Mouse (Mus musculus): ENCODE measurements around the gene Snx21. TPM values are rescaled to one million over a fixed set of nuclear protein-coding genes. Genes with fewer than 3 reads are reported as not detected.

The Snx21 gene
- total RNA-seq, 1 experiment, result 7.0 TPM

GRCm38 (mm10) chr2:164745843-164746479 is 39.7 kb upstream of the Snx21 start, which contains the start of the genes Wfdc3 and Dnttip1:
Wfdc3 (minus strand) TSS chr2:164745931.
Dnttip1 (plus strand) TSS chr2:164745983.
- Histone ChIP-seq H3K36me3 (ENCODE audit: control insufficient read depth, insufficient read depth, low read length, poor library complexity, severe bottlenecking) (peaks cover 11% of the 10 kb centered on the region), H3K9ac (ENCODE audit: insufficient read depth, low read depth, low read length, poor library complexity, severe bottlenecking) (peak within 1 kb of the TSS; percentile 93), H3K9me3 (ENCODE audit: control insufficient read depth, insufficient read depth, low read depth, low read length) (no peaks in the 10 kb centered on the region), H3K4me1 (ENCODE audit: control insufficient read depth in 2 of 2, insufficient read depth in 2 of 2, low read length in 2 of 2, poor library complexity in 1 of 2) (peaks cover 0 to 4% of the 10 kb centered on the region in 2 experiments; a peak in 2 of 4 replicates), H3K27ac (ENCODE audit: insufficient read depth, low read depth, low read length, poor library complexity, severe bottlenecking) (no peak within 1 kb of the TSS), H3K4me3 (ENCODE audit: insufficient read depth in 1 of 2, low read depth in 1 of 2, low read length in 2 of 2, poor library complexity in 1 of 2, severe bottlenecking in 1 of 2) (peak within 1 kb of the TSS; percentile 80 to 90)
- DNase-seq (ENCODE audit: low read depth, low spot score), result peak; percentile 84
- in situ Hi-C loops (cut with MboI; ENCODE audit: low sequenced_read_pairs in 2 of 2, unreplicated experiment in 2 of 2), result no loop called here
- no peak for TF ChIP-seq ZNF384 (IDR thresholded peaks at IDR 0.05; ENCODE audit: low read depth, low read length)
- TF ChIP-seq HCFC1 (IDR thresholded peaks at IDR 0.05; ENCODE audit: borderline replicate concordance, insufficient read depth, low read length), result peak; percentile 67; the same call in 1 of the 2 replicates

DNA sequence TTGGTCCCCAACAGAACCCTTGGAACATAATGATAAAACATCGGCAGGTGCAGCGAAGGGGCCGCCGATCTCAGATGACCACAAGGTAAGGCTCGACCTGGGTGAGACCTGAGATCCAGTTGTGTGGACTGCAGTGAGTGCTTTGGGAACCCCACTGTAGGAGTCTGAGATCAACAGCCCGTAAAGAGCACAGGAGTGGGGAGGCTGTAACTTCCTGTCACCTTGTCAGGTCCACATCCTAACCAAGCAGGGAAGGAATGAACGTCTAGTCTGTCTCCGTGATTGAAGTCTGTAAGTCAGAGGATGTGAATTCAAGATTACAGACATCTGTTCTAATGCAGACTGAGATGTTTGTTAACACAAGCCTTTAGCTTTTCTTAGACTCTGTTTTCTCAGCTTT is 38.9 kb upstream of the Snx21 start:
- in situ Hi-C loops (cut with MboI; ENCODE audit: low sequenced_read_pairs in 2 of 2, unreplicated experiment in 2 of 2), result no loop called here
- TF ChIP-seq CHD2 (IDR thresholded peaks at IDR 0.05; ENCODE audit: low read depth, low read length) (no peak), MAFK (IDR thresholded peaks at IDR 0.05; ENCODE audit: insufficient read depth, low read depth, low read length) (no peak), HCFC1 (IDR thresholded peaks at IDR 0.05; ENCODE audit: borderline replicate concordance, insufficient read depth, low read length) (no peak), ZNF384 (IDR thresholded peaks at IDR 0.05; ENCODE audit: low read depth, low read length) (no peak), ZC3H11A (IDR thresholded peaks at IDR 0.05; ENCODE audit: borderline replicate concordance, low read depth, low read length) (no peak)
- Histone ChIP-seq H3K9ac (ENCODE audit: insufficient read depth, low read depth, low read length, poor library complexity, severe bottlenecking) (peak overlapping the region; percentile 93), H3K4me3 (ENCODE audit: insufficient read depth in 1 of 2, low read depth in 1 of 2, low read length in 2 of 2, poor library complexity in 1 of 2, severe bottlenecking in 1 of 2) (peak overlapping the region; percentile 80 to 90), H3K27ac (ENCODE audit: insufficient read depth, low read depth, low read length, poor library complexity, severe bottlenecking) (no peak overlapping the region), H3K4me1 (ENCODE audit: control insufficient read depth in 2 of 2, insufficient read depth in 2 of 2, low read length in 2 of 2, poor library complexity in 1 of 2) (peaks cover 0 to 4% of the 10 kb centered on the region in 2 experiments; a peak in 2 of 4 replicates), H3K9me3 (ENCODE audit: control insufficient read depth, insufficient read depth, low read depth, low read length) (no peaks in the 10 kb centered on the region), H3K36me3 (ENCODE audit: control insufficient read depth, insufficient read depth, low read length, poor library complexity, severe bottlenecking) (peaks cover 16% of the 10 kb centered on the region)
- DNase-seq (ENCODE audit: low read depth, low spot score), result no peak

DNA sequence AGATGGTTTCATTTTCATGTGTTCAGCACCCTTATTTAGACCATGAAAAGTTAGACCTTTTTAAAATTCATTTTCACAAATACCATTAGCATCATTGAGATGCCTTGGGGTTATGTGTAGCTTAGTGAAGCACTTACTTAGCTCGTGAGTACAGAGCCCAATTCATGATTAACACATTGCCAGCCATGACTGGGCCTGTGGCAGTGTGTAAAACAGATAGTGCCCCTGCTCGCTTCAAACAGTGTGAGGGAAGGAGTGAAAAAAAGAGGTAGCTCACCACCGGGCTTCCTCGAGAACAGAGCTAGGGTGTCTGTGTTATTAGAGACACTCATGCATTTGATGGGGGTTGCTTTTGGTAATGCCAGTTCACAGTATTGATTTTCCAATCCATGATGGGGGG is 37.4 kb upstream of the Snx21 start:
- Histone ChIP-seq H3K4me3 (ENCODE audit: insufficient read depth in 1 of 2, low read depth in 1 of 2, low read length in 2 of 2, poor library complexity in 1 of 2, severe bottlenecking in 1 of 2) (no peak overlapping the region), H3K9ac (ENCODE audit: insufficient read depth, low read depth, low read length, poor library complexity, severe bottlenecking) (no peak overlapping the region), H3K27ac (ENCODE audit: insufficient read depth, low read depth, low read length, poor library complexity, severe bottlenecking) (no peak overlapping the region), H3K4me1 (ENCODE audit: control insufficient read depth in 2 of 2, insufficient read depth in 2 of 2, low read length in 2 of 2, poor library complexity in 1 of 2) (peaks cover 0 to 4% of the 10 kb centered on the region in 2 experiments; a peak in 2 of 4 replicates), H3K36me3 (ENCODE audit: control insufficient read depth, insufficient read depth, low read length, poor library complexity, severe bottlenecking) (peaks cover 22% of the 10 kb centered on the region), H3K9me3 (ENCODE audit: control insufficient read depth, insufficient read depth, low read depth, low read length) (no peaks in the 10 kb centered on the region)
- DNase-seq (ENCODE audit: low read depth, low spot score), result no peak
- TF ChIP-seq HCFC1 (IDR thresholded peaks at IDR 0.05; ENCODE audit: borderline replicate concordance, insufficient read depth, low read length) (no peak), ZC3H11A (IDR thresholded peaks at IDR 0.05; ENCODE audit: borderline replicate concordance, low read depth, low read length) (no peak), ZNF384 (IDR thresholded peaks at IDR 0.05; ENCODE audit: low read depth, low read length) (no peak), MAFK (IDR thresholded peaks at IDR 0.05; ENCODE audit: insufficient read depth, low read depth, low read length) (no peak), CHD2 (IDR thresholded peaks at IDR 0.05; ENCODE audit: low read depth, low read length) (no peak)
- in situ Hi-C loops (cut with MboI; ENCODE audit: low sequenced_read_pairs in 2 of 2, unreplicated experiment in 2 of 2), result no loop called here

- no peak overlapping the region for H3K9ac ChIP-seq (ENCODE audit: insufficient read depth, low read depth, low read length, poor library complexity, severe bottlenecking)
- H3K4me1 ChIP-seq (ENCODE audit: control insufficient read depth in 2 of 2, insufficient read depth in 2 of 2, low read length in 2 of 2, poor library complexity in 1 of 2), result peaks cover 0 to 4% of the 10 kb centered on the region in 2 experiments; a peak in 2 of 4 replicates
- no peak overlapping the region for H3K4me3 ChIP-seq (ENCODE audit: insufficient read depth in 1 of 2, low read depth in 1 of 2, low read length in 2 of 2, poor library complexity in 1 of 2, severe bottlenecking in 1 of 2)
- TF ChIP-seq ZC3H11A (IDR thresholded peaks at IDR 0.05; ENCODE audit: borderline replicate concordance, low read depth, low read length) (no peak), ZNF384 (IDR thresholded peaks at IDR 0.05; ENCODE audit: low read depth, low read length) (no peak), CHD2 (IDR thresholded peaks at IDR 0.05; ENCODE audit: low read depth, low read length) (no peak)
- no peak for DNase-seq (ENCODE audit: low read depth, low spot score)
- no peaks in the 10 kb centered on the region for H3K9me3 ChIP-seq (ENCODE audit: control insufficient read depth, insufficient read depth, low read depth, low read length)
- H3K36me3 ChIP-seq (ENCODE audit: control insufficient read depth, insufficient read depth, low read length, poor library complexity, severe bottlenecking), result peaks cover 27% of the 10 kb centered on the region
- in situ Hi-C loops (cut with MboI; ENCODE audit: low sequenced_read_pairs in 2 of 2, unreplicated experiment in 2 of 2), result no loop called here
- H3K27ac ChIP-seq (ENCODE audit: insufficient read depth, low read depth, low read length, poor library complexity, severe bottlenecking), result no peak overlapping the region
Measured at GRCm38 (mm10) chr2:164748991-164749390, 36.6 kb upstream of the Snx21 start.
